Mouse (Mus musculus) sigmoid colon, adult 10 weeks (tissue): ENCODE measurements around the gene Slc17a5. TPM values are rescaled to one million over a fixed set of nuclear protein-coding genes. Genes with fewer than 3 reads are reported as not detected.

Source experiments
- polyA plus RNA-seq: library from polyadenylated mRNA; stranded (reverse); fragments of 350-450 nt; fragmentation: Illumina TruSeq; extraction: RNeasy Lipid Tissue Mini Kit (QIAGEN cat#74804); gene quantifications from one replicate; pipeline ENCODE4 v1.2.3, GENCODE M21; 2014; ENCODE audit warnings: low read depth, low replicate concordance

Gene Slc17a5
- 44.1 TPM for polyA plus RNA-seq

GRCm38 (mm10) chr9:78587914-78588313, at the start of gene Slc17a5:
Slc17a5 (minus strand) TSS chr9:78588041.

GRCm38 (mm10) chr9:78615401-78616021, 27.7 kb upstream of the Slc17a5 start, which contains the start of gene Cd109:
Cd109 (plus strand) TSS chr9:78615546.

GRCm38 (mm10) chr9:78488890-78489420, 98.9 kb downstream of the Slc17a5 start, which contains the start of gene Eef1a1:
Eef1a1 (minus strand) TSS chr9:78489151.

Other genes with a start within 250 kb of the Slc17a5 start
- not detected for gene Gsta2, start 232.3 kb downstream of the Slc17a5 start, polyA plus RNA-seq
- gene Dppa5a, start 219.9 kb downstream of the Slc17a5 start, polyA plus RNA-seq: not detected
- gene Ooep, start 209.3 kb downstream of the Slc17a5 start, polyA plus RNA-seq: 0.91 TPM
- 1.6 TPM for gene Ddx43, start 192.3 kb downstream of the Slc17a5 start, polyA plus RNA-seq
- gene Cgas, start 144.8 kb downstream of the Slc17a5 start, polyA plus RNA-seq: 4.9 TPM
- 14.6 TPM for gene Mto1, start 139.8 kb downstream of the Slc17a5 start, polyA plus RNA-seq
- gene Gm17324, start 139.3 kb downstream of the Slc17a5 start, polyA plus RNA-seq: not detected
- gene Eef1a1, start 98.9 kb downstream of the Slc17a5 start, polyA plus RNA-seq: 4,495 TPM
- gene Cd109, start 27.5 kb upstream of the Slc17a5 start, polyA plus RNA-seq: 11.8 TPM